Mouse (Mus musculus) CH12.LX (cell line): ENCODE data around the gene Cyb5rl. TPM values are rescaled to one million over a fixed set of nuclear protein-coding genes. Genes with fewer than 3 reads are reported as not detected.

Experiments
- DNase-seq: peaks from one replicate; pipeline ENCODE4 v3.0.0-alpha.2; 2013; ENCODE audit errors: extremely low read depth
- H3K27ac ChIP-seq: 2 replicates; pipeline ENCODE4 v1.5.1; 2012; ENCODE audit warnings: low read depth, mild to moderate bottlenecking, control low read depth, moderate library complexity; ENCODE audit not compliant: insufficient read depth
- H3K27me3 ChIP-seq: replicated peaks from 2 replicates; pipeline ENCODE3; 2012; ENCODE audit warnings: inconsistent platforms
- H3K36me3 ChIP-seq, 2 experiments: replicated peaks in 1 of 2; 2 replicates each; pipeline versions ENCODE3 to v1.6.1; 2012; ENCODE audit warnings: inconsistent platforms in 1 of 2, low read length in 1 of 2, mild to moderate bottlenecking in 1 of 2, mixed read lengths in 1 of 2, moderate library complexity in 1 of 2; ENCODE audit not compliant: control insufficient read depth in 1 of 2, insufficient read depth in 1 of 2
- H3K4me1 ChIP-seq, 2 experiments: 2 replicates each; pipeline ENCODE4 v1.6.1; 2012; ENCODE audit warnings: inconsistent platforms in 1 of 2, moderate library complexity in 1 of 2; ENCODE audit not compliant: insufficient read depth in 2 of 2, control insufficient read depth in 1 of 2
- H3K4me2 ChIP-seq: 2 replicates; pipeline ENCODE4 v1.6.1; 2012; ENCODE audit warnings: low read depth, mild to moderate bottlenecking, control low read depth; ENCODE audit not compliant: poor library complexity, insufficient read depth, severe bottlenecking
- H3K4me3 ChIP-seq, 3 experiments: fragments of 150-350 bp in 1 of 3; sonication (generic) in 1 of 3; replicated peaks in 1 of 3; 2 replicates each; pipeline versions ENCODE3 to v1.5.1; 2011 to 2012; ENCODE audit warnings: low read depth in 2 of 3, low read length in 2 of 3, mild to moderate bottlenecking in 2 of 3, moderate library complexity in 2 of 3, control low read depth in 1 of 3, improper control_type of control experiment in 1 of 3, inconsistent platforms in 1 of 3, mixed read lengths in 1 of 3; ENCODE audit not compliant: poor library complexity in 1 of 3
- H3K79me2 ChIP-seq: replicated peaks from 2 replicates; pipeline ENCODE4 v1.6.1; 2012; ENCODE audit warnings: mild to moderate bottlenecking, moderate library complexity; ENCODE audit not compliant: control insufficient read depth, poor library complexity, insufficient read depth, severe bottlenecking; ENCODE audit errors: extremely low read depth
- H3K9ac ChIP-seq: 2 replicates; pipeline ENCODE4 v1.6.1; 2012; ENCODE audit warnings: low read depth, mild to moderate bottlenecking, control low read depth, moderate library complexity; ENCODE audit not compliant: insufficient read depth
- H3K9me3 ChIP-seq: replicated peaks from 2 replicates; pipeline ENCODE3; 2012; ENCODE audit warnings: low read length, inconsistent platforms, mixed read lengths
- CTCF ChIP-seq, 2 experiments: IDR thresholded peaks in 1 of 2; conservative IDR thresholded peaks in 1 of 2; 2 replicates each; pipeline ENCODE4 v1.5.1; 2011 to 2012; ENCODE audit warnings: low read depth in 2 of 2, low read length in 2 of 2, improper control_type of control experiment in 1 of 2, inconsistent platforms in 1 of 2, mild to moderate bottlenecking in 1 of 2, moderate library complexity in 1 of 2
- IRF4 ChIP-seq: IDR thresholded peaks from 2 replicates; pipeline ENCODE4 v1.6.1; 2014; ENCODE audit warnings: low read depth, mild to moderate bottlenecking, inconsistent platforms, low read length, improper control_type of control experiment
- JUN ChIP-seq: IDR thresholded peaks from 2 replicates; pipeline ENCODE4 v1.6.1; 2011; ENCODE audit warnings: low read depth, mild to moderate bottlenecking, low read length, improper control_type of control experiment, moderate library complexity; ENCODE audit not compliant: insufficient read depth
- JUND ChIP-seq: conservative IDR thresholded peaks from 2 replicates; pipeline ENCODE4 v1.6.1; 2011; ENCODE audit warnings: low read depth, low read length, improper control_type of control experiment
- KAT2A ChIP-seq: IDR thresholded peaks from 2 replicates; pipeline ENCODE4 v1.6.1; 2012; ENCODE audit warnings: low read length, improper control_type of control experiment, inconsistent platforms; ENCODE audit not compliant: insufficient replicate concordance
- MAFK ChIP-seq: IDR thresholded peaks from 2 replicates; pipeline ENCODE4 v1.6.1; 2011; ENCODE audit warnings: low read length, improper control_type of control experiment; ENCODE audit not compliant: insufficient replicate concordance
- MAX ChIP-seq: IDR thresholded peaks from 2 replicates; pipeline ENCODE4 v1.6.1; 2011; ENCODE audit warnings: low read length, improper control_type of control experiment
- MYC ChIP-seq: IDR thresholded peaks from 2 replicates; pipeline ENCODE4 v1.6.1; 2011; ENCODE audit warnings: low read depth, mild to moderate bottlenecking, improper control_type of control experiment, low read length
- POLR2A ChIP-seq: IDR thresholded peaks from 2 replicates; pipeline ENCODE4 v1.6.1; 2011; ENCODE audit warnings: low read depth, mild to moderate bottlenecking, improper control_type of control experiment, low read length
- RAD21 ChIP-seq: IDR thresholded peaks from 2 replicates; pipeline ENCODE4 v1.6.1; 2011; ENCODE audit warnings: low read depth, mild to moderate bottlenecking, low read length, improper control_type of control experiment, moderate library complexity
- RCOR1 ChIP-seq: conservative IDR thresholded peaks from 2 replicates; pipeline ENCODE4 v1.6.1; 2012; ENCODE audit warnings: low read depth, mild to moderate bottlenecking, inconsistent platforms, low read length, improper control_type of control experiment
- SIN3A ChIP-seq: IDR thresholded peaks from 2 replicates; pipeline ENCODE4 v1.6.1; 2012; ENCODE audit warnings: low read length, improper control_type of control experiment, inconsistent platforms
- SMC3 ChIP-seq: IDR thresholded peaks from 2 replicates; pipeline ENCODE4 v1.6.1; 2011; ENCODE audit warnings: low read depth, low read length, improper control_type of control experiment
- TBP ChIP-seq: conservative IDR thresholded peaks from 2 replicates; pipeline ENCODE4 v1.6.1; 2011; ENCODE audit warnings: low read depth, low read length, improper control_type of control experiment
- TCF12 ChIP-seq: IDR thresholded peaks from 2 replicates; pipeline ENCODE4 v1.6.1; 2014; ENCODE audit warnings: low read depth, mild to moderate bottlenecking, inconsistent platforms, low read length, improper control_type of control experiment
- ZKSCAN1 ChIP-seq: IDR thresholded peaks from 2 replicates; pipeline ENCODE4 v1.6.1; 2012; ENCODE audit warnings: low read depth, inconsistent platforms, low read length, improper control_type of control experiment, borderline replicate concordance
- ZNF384 ChIP-seq: IDR thresholded peaks from 2 replicates; pipeline ENCODE4 v1.6.1; 2012; ENCODE audit warnings: low read depth, low read length, improper control_type of control experiment, inconsistent platforms
- dilution Hi-C: fragments of 300-500 bp; cut with MboI; formaldehyde crosslinking; loops from 2 replicates; pipeline ENCODE4 v1.14.3; 2020; ENCODE audit warnings: low sequenced_read_pairs; ENCODE audit not compliant: extremely low pct_unique_long_range_greater_than_20kb, extremely low pct_ligation_motif_present
- in situ Hi-C: fragments of 300-500 bp; cut with MboI; formaldehyde crosslinking; loops from 3 replicates; pipeline ENCODE4 v1.14.3; 2019; ENCODE audit warnings: low sequenced_read_pairs, low pct_ligation_motif_present, low pct_unique_long_range_greater_than_20kb, mixed read lengths
- polyA plus RNA-seq: library from polyadenylated mRNA; unstranded; fragments of >175 nt; gene quantifications from 2 replicates; pipeline ENCODE4 v1.2.1, GENCODE M21; 2012; ENCODE audit warnings: low read depth; ENCODE audit not compliant: insufficient read length
- total RNA-seq, 2 experiments: library from RNA; depleted of rRNA; stranded (reverse); fragments of 300-350 nt in 1 of 2; fragments of >200 nt in 1 of 2; gene quantifications; 2 replicates each; pipeline ENCODE4 v1.2.3; 2012 to 2014

Gene Cyb5rl
- total and polyA plus RNA-seq, 3 experiments: 14.0 to 22.7 (median 19.3) TPM

GRCm38 (mm10) chr4:107098375-107098774, 31.6 kb downstream of the Cyb5rl start:
- peaks cover 0 to 47% of the 10 kb centered on the region in 2 experiments for H3K36me3 ChIP-seq
- H3K79me2 ChIP-seq: no peaks in the 10 kb centered on the region
- H3K4me2 ChIP-seq: no peak overlapping the region
- no peak for TF ChIP-seq SMC3
- TF ChIP-seq ZKSCAN1: peak; percentile 85
- TF ChIP-seq, all 38 proteins: peak for 1
- H3K4me3 ChIP-seq: no peak overlapping the region
- no peak overlapping the region for H3K27ac ChIP-seq
- DNase-seq: no peak
- H3K4me1 ChIP-seq: peaks cover 24 to 47% of the 10 kb centered on the region in 2 experiments
- no peak overlapping the region for H3K9ac ChIP-seq
- dilution Hi-C loops: no loop called here
- no peaks in the 10 kb centered on the region for H3K9me3 ChIP-seq
- in situ Hi-C loops: no loop called here
- H3K27me3 ChIP-seq: no peaks in the 10 kb centered on the region

- Histone ChIP-seq H3K27me3 (no peaks in the 10 kb centered on the region), H3K36me3 (peaks cover 0 to 51% of the 10 kb centered on the region in 2 experiments), H3K9me3 (no peaks in the 10 kb centered on the region), H3K79me2 (no peaks in the 10 kb centered on the region), H3K9ac (no peak overlapping the region), H3K4me1 (peaks cover 23 to 41% of the 10 kb centered on the region in 2 experiments), H3K4me2 (no peak overlapping the region), H3K4me3 (no peak overlapping the region), H3K27ac (no peak overlapping the region)
- DNase-seq: no peak
- no peak for TF ChIP-seq TBP
- TF ChIP-seq SIN3A: no peak
- TF ChIP-seq JUN: no peak
- no peak for TF ChIP-seq CTCF (conservative IDR thresholded peaks at IDR 0.05 in 1 of 2, IDR thresholded peaks at IDR 0.05 in 1 of 2; ENCODE audit: low read depth in 2 of 2, low read length in 2 of 2)
- no peak for TF ChIP-seq POLR2A
- TF ChIP-seq MAX: no peak
- no peak for TF ChIP-seq MYC
- no peak for TF ChIP-seq RAD21
- TF ChIP-seq MAFK: no peak
- no peak for TF ChIP-seq RCOR1
- in situ Hi-C loops: no loop called here
- dilution Hi-C loops: no loop called here
Observed at GRCm38 (mm10) chr4:107098791-107099525, 32.2 kb downstream of the Cyb5rl start.

DNA sequence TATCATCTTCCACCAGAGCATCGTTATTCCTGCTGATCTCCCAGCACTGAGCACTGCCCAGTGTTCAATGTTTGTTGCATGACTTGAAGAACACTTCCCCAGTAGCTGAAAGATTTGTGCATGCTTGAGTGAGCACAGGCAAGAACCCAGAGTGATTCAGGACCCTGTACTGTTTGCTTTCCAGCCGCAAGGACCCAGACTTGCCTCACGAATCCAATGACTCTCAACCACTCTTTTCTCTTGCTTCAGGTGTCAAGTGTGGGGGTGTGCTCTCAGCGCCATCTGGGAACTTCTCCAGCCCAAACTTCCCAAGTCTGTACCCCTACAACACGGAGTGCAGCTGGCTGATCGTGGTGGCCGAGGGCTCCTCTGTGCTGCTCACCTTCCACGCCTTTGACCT, 35.4 kb downstream of the Cyb5rl start:
- Histone ChIP-seq H3K79me2 (no peaks in the 10 kb centered on the region), H3K4me2 (no peak overlapping the region), H3K27me3 (no peaks in the 10 kb centered on the region), H3K9me3 (no peaks in the 10 kb centered on the region), H3K27ac (no peak overlapping the region), H3K4me3 (no peak overlapping the region), H3K9ac (no peak overlapping the region), H3K4me1 (peaks cover 3 to 19% of the 10 kb centered on the region in 2 experiments; a peak in 2 of 4 replicates), H3K36me3 (peaks cover 0 to 76% of the 10 kb centered on the region in 2 experiments)
- dilution Hi-C loops (no loop called here), in situ Hi-C loops (no loop called here)
- TF ChIP-seq JUND (no peak), MYC (no peak), KAT2A (no peak), ZNF384 (no peak), MAX (no peak), IRF4 (no peak), TCF12 (no peak)
- DNase-seq: no peak
